Mouse (Mus musculus): ENCODE results near the gene Lpo. TPM values are rescaled to one million over a fixed set of nuclear protein-coding genes. Genes with fewer than 3 reads are reported as not detected.

Lpo gene
- polyA plus RNA-seq, 1 experiment from 2014 or later: 0.18 TPM

DNA sequence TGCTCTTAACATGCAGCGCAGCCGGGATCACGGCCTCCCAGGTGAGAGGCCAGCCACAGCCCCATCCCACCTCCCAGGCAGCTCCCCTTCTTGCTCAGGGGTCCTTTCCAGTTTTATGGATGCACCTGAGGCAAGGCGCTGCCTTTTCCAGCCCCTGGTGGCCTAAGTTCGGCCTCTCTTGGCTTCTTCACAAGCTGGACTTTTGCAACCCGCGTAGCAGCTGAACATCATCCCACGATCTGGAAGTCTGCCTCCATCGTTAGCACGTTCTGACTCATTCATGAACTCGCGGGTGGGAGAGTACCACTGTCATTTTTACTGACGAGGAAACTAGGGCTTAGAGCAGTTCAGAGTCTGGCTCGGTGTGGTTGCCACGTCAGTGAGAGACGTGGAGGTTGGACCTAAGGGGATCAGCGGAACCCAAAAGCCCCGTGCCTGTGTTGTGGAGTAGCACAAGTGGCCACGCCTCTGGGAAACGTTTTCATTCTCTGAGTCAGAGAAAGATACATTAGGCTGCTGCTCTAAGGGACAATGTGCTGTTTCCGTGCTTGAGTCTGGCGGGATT is 26.3 kb downstream of the Lpo start:
- Histone ChIP-seq H3K9ac (no peak overlapping the region), H3K36me3 (no peaks in the 10 kb centered on the region), H3K27ac (replicated peaks) (no peak overlapping the region), H3K4me2 (no peak overlapping the region), H3K9me3 (no peaks in the 10 kb centered on the region), H3K27me3 (no peaks in the 10 kb centered on the region), H3K4me3 (no peak overlapping the region), H3K4me1 (replicated peaks) (no peaks in the 10 kb centered on the region)
- no peak for ATAC-seq (ENCODE audit: low read depth)
- WGBS: 86% methylated on average over 22 of the region's 22 CpGs

DNA sequence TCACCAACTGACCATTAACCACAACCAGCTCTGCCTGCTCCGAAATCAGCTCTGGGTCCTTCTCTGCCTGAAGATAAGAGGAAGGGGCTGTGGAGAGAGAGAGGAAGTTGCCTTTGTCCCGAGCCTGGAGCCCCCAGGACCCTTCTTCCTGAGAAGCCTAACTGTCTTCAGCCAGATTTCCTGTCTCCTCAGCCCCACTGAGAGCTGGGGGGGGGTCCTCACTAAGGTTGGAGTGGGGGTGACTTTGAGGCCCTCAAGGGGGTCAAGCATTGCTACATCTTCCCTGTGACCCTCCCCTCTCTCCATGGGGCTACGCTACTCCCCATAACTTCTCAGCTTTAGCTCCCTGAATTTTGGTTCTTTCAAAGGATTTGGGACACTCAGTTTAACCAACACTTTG is 34.6 kb downstream of the Lpo start, which contains the start of gene Mpo:
Gene Mpo, plus strand, starts transcription at position 122 of the 400 bp plus-strand sequence.
- no peaks in the 10 kb centered on the region; the same call in 1 of the 2 replicates for H3K27me3 ChIP-seq
- no peak within 1 kb of the TSS for H3K27ac ChIP-seq (replicated peaks)
- no peaks in the 10 kb centered on the region for H3K4me1 ChIP-seq (replicated peaks)
- no peak within 1 kb of the TSS for H3K9ac ChIP-seq
- no peak within 1 kb of the TSS for H3K4me3 ChIP-seq
- no peak within 1 kb of the TSS for H3K4me2 ChIP-seq
- H3K36me3 ChIP-seq: no peaks in the 10 kb centered on the region
- H3K9me3 ChIP-seq: no peaks in the 10 kb centered on the region
- ATAC-seq (ENCODE audit: low read depth): no peak
- 77% methylated on average over 3 of the region's 3 CpGs for WGBS

DNA sequence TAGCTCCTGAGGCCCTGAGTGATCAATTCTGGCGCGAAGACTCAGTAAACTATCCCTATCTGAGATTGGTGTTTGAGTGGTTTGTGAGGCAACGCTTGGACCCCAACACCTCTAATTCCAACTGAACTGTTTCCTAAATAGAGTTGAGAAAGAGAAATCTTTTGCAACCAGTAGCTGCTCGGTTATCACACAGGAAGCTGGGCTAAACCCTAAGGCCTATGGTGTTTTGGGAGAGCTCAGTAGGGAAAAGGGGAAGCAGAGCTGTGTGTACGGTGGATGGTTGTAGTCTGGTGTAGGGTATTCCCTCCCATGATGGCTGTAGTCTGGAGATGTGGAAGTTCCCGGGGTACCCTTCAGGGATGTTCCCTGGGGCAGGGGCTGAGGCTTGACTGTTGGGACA is 38.0 kb downstream of the Lpo start:
- no peaks in the 10 kb centered on the region for H3K9me3 ChIP-seq
- H3K27ac ChIP-seq (replicated peaks): no peak overlapping the region
- 89% methylated on average over 6 of the region's 6 CpGs for WGBS
- peaks cover 6% of the 10 kb centered on the region for H3K36me3 ChIP-seq
- no peak overlapping the region for H3K4me2 ChIP-seq
- no peaks in the 10 kb centered on the region; the same call in 1 of the 2 replicates for H3K27me3 ChIP-seq
- H3K9ac ChIP-seq: no peak overlapping the region
- H3K4me1 ChIP-seq (replicated peaks): no peaks in the 10 kb centered on the region
- no peak for ATAC-seq (ENCODE audit: low read depth)
- no peak overlapping the region for H3K4me3 ChIP-seq

DNA sequence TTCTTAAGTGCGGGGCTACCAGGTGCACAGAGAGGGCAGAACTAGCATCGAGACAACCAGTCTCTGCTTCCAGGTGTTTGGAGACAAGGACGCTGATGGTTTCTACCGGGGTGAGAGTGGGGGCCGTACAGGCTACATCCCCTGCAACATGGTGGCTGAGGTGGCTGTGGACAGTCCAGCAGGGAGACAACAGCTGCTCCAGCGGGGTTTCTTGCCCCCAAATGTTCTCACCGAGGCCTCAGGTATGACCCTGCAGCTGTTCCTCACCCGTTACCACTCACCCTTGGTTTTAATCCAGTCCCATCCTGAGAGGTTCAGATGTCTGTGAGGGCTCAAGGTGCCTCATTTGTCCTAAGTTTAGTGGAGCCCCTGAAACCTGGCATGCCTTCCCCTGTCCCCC is 48.0 kb downstream of the Lpo start:
- peaks cover 15% of the 10 kb centered on the region for H3K4me1 ChIP-seq (replicated peaks)
- no peak overlapping the region for H3K9ac ChIP-seq
- 87% methylated on average over 8 of the region's 8 CpGs for WGBS
- peaks cover 64% of the 10 kb centered on the region for H3K36me3 ChIP-seq
- H3K27ac ChIP-seq (replicated peaks): no peak overlapping the region
- no peak overlapping the region for H3K4me2 ChIP-seq
- H3K4me3 ChIP-seq: no peak overlapping the region
- no peaks in the 10 kb centered on the region for H3K9me3 ChIP-seq
- peaks cover 42% of the 10 kb centered on the region for H3K27me3 ChIP-seq
- no peak for ATAC-seq (ENCODE audit: low read depth)

DNA sequence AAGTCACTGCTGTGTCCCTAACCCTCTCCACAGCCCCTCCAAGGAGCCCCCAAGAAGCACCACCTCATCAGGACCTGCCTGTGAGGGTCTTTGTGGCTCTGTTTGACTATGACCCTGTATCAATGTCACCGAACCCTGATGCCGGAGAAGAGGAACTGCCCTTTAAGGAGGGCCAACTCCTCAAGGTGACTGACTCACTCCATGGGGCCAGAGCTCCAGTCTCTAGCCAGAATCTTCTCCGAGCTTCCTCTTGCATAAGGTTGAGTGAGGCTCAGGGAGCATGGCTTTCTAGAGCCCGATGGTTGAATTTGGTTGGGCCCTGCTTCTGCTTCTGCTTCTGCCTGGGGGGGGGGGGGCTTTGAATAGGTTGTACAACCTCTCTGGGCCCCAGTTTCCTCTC is 48.7 kb downstream of the Lpo start:
- Histone ChIP-seq H3K4me1 (replicated peaks) (peaks cover 15% of the 10 kb centered on the region), H3K36me3 (peaks cover 63% of the 10 kb centered on the region), H3K27ac (replicated peaks) (no peak overlapping the region), H3K9me3 (no peaks in the 10 kb centered on the region), H3K4me2 (no peak overlapping the region), H3K4me3 (no peak overlapping the region), H3K27me3 (peaks cover 42% of the 10 kb centered on the region), H3K9ac (no peak overlapping the region)
- ATAC-seq (ENCODE audit: low read depth): no peak
- WGBS: 84% methylated on average over 4 of the region's 4 CpGs

DNA sequence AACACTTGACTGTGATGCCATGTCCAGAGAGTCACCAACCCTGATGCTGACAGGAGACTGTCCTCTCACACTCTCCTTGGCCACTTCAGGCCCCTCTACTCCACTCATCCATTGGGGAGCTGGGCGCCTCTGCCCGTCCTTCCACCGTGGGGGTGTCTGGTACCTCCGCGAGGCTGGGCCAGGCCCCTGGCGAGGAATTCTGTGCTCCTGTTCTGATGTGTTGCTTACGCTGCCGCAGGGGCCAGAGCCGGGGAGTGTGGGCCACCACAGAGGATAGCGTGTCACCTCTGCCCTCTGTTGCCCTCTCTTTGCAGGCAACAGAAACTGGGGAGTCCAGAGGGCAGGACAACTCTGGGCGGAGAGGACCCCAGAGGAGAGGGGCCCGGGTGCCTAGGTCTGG is 49.2 kb downstream of the Lpo start:
- 46% methylated on average over 12 of the region's 12 CpGs for WGBS

DNA sequence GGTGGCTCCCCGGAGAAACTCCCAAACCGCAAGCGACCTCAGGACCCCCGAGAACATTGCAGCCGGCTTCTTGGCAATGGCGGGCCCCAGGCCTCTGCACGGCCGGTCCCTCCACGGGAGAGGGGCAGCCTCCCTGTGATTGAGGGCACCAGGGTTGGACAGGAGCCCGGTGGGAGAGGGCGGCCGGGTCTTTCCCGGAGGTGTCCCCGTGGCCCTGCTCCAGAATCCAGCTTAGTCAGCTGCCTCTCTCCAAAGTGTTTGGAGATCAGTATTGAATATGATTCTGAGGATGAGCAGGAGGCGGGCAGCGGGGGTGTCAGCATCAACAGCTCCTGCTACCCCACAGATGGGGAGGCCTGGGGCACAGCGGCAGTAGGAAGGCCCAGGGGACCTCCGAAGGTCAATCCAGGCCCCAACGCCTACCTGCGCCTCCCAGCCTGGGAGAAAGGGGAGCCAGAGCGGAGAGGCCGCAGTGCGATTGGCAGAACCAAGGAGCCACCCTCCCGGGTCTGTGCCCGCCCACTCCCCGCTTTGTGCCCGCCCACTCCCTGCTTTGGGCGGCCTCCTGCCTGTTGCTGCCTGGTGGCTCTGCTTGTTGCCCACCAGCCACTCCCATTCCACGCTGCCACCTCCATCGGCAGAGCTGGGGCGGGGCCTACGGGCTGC is 49.9 kb downstream of the Lpo start:
- no peak overlapping the region for H3K27ac ChIP-seq (replicated peaks)
- 7% methylated on average over 31 of the region's 32 CpGs for WGBS

More for the DNA sequence above, 49.2 kb downstream of the Lpo start:
- no peak for ATAC-seq (ENCODE audit: low read depth)
- Histone ChIP-seq H3K4me2 (peak overlapping the region; percentile 59), H3K27ac (replicated peaks) (no peak overlapping the region), H3K9me3 (no peaks in the 10 kb centered on the region), H3K9ac (0 out of 2 replicates have a peak overlapping the region, but pooled peaks have one; percentile 64), H3K27me3 (peaks cover 42% of the 10 kb centered on the region), H3K4me3 (peak overlapping the region; percentile 29; the same call in 1 of the 2 replicates), H3K4me1 (replicated peaks) (peaks cover 15% of the 10 kb centered on the region), H3K36me3 (peaks cover 63% of the 10 kb centered on the region)

DNA sequence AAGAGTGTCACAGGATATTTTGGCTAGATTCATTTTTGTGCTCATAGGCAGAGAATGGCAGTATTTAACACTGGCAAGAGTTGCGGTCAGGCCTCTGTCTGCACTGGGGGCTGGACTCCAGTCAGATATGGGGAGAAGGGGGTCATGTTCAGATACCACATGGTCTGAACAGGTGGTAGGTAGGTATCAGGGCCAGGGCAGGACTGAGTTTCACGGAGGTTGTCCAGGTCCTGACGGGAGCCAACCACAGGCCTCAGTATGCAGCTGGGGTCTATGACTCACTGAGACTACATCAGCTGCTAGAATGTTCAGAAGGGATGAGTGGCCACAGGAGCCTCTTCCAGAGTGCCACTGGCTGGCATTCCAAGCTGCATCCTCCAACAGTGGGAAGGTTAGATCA is 55.7 kb downstream of the Lpo start:
- no peak overlapping the region for H3K9ac ChIP-seq
- H3K4me1 ChIP-seq (replicated peaks): no peaks in the 10 kb centered on the region
- no peaks in the 10 kb centered on the region for H3K9me3 ChIP-seq
- H3K27ac ChIP-seq (replicated peaks): no peak overlapping the region
- no peak overlapping the region for H3K4me3 ChIP-seq
- 92% methylated on average over 3 of the region's 3 CpGs for WGBS
- H3K27me3 ChIP-seq: peaks cover 24% of the 10 kb centered on the region
- ATAC-seq (ENCODE audit: low read depth): no peak
- H3K4me2 ChIP-seq: no peak overlapping the region
- H3K36me3 ChIP-seq: peaks cover 80% of the 10 kb centered on the region

More for the DNA sequence above, 49.9 kb downstream of the Lpo start:
- no peaks in the 10 kb centered on the region for H3K9me3 ChIP-seq
- peak overlapping the region; percentile 29 for H3K4me3 ChIP-seq
- peaks cover 65% of the 10 kb centered on the region for H3K36me3 ChIP-seq
- peak overlapping the region; percentile 59 for H3K4me2 ChIP-seq
- peaks cover 15% of the 10 kb centered on the region for H3K4me1 ChIP-seq (replicated peaks)
- peak; percentile 69 for ATAC-seq (ENCODE audit: low read depth)
- H3K9ac ChIP-seq: peak overlapping the region; percentile 64
- peaks cover 42% of the 10 kb centered on the region for H3K27me3 ChIP-seq

DNA sequence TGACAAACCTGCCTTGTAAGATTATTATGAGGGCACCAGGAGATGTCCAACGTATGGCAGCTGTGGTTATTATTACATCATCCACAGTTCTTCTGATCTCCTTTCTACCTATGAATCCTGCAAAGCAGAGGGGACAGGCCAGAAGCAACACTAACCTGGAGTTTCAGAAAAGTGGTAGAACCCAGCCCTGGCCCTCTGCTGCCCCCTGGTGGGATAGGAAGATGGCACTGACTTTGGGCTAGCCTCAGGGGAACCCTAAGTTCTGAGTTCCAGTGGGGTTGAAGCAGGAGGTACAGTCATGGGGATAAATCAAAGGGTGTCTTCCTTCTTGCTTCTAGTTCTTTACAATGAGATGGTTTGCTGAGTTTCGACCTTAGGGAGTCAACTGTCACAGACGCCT is 57.1 kb downstream of the Lpo start:
- Histone ChIP-seq H3K9ac (no peak overlapping the region), H3K4me1 (replicated peaks) (no peaks in the 10 kb centered on the region), H3K36me3 (peaks cover 73% of the 10 kb centered on the region), H3K27ac (replicated peaks) (no peak overlapping the region), H3K27me3 (peaks cover 25% of the 10 kb centered on the region), H3K9me3 (no peaks in the 10 kb centered on the region), H3K4me2 (no peak overlapping the region), H3K4me3 (no peak overlapping the region)
- WGBS: 63% methylated on average over 3 of the region's 3 CpGs
- ATAC-seq (ENCODE audit: low read depth): no peak

DNA sequence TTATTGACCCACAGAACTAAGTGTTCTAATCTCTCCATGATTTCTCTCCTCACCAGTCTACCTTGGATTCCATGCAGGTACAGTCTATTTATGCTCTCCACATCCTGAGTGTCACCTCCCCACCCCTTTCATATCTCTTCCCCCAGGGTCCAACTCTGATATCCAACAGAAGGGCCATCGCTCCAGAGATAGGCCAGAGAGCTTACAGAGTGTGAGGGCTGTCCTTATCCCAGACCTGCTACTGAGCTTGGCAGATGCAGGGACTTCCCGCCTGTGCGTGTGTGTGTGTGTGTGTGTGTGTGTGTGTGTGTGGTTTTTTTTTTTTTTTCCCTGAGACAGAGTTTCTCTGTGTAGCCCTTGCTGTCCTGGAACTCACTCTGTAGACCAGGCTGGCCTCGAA is 59.3 kb downstream of the Lpo start:
- no peak for ATAC-seq (ENCODE audit: low read depth)
- H3K27me3 ChIP-seq: peaks cover 42% of the 10 kb centered on the region
- no peak overlapping the region for H3K4me2 ChIP-seq
- H3K9me3 ChIP-seq: no peaks in the 10 kb centered on the region
- H3K4me1 ChIP-seq (replicated peaks): peaks cover 18% of the 10 kb centered on the region
- 95% methylated on average over 4 of the region's 4 CpGs for WGBS
- H3K36me3 ChIP-seq: peaks cover 59% of the 10 kb centered on the region
- no peak overlapping the region for H3K27ac ChIP-seq (replicated peaks)
- no peak overlapping the region for H3K9ac ChIP-seq
- H3K4me3 ChIP-seq: no peak overlapping the region

DNA sequence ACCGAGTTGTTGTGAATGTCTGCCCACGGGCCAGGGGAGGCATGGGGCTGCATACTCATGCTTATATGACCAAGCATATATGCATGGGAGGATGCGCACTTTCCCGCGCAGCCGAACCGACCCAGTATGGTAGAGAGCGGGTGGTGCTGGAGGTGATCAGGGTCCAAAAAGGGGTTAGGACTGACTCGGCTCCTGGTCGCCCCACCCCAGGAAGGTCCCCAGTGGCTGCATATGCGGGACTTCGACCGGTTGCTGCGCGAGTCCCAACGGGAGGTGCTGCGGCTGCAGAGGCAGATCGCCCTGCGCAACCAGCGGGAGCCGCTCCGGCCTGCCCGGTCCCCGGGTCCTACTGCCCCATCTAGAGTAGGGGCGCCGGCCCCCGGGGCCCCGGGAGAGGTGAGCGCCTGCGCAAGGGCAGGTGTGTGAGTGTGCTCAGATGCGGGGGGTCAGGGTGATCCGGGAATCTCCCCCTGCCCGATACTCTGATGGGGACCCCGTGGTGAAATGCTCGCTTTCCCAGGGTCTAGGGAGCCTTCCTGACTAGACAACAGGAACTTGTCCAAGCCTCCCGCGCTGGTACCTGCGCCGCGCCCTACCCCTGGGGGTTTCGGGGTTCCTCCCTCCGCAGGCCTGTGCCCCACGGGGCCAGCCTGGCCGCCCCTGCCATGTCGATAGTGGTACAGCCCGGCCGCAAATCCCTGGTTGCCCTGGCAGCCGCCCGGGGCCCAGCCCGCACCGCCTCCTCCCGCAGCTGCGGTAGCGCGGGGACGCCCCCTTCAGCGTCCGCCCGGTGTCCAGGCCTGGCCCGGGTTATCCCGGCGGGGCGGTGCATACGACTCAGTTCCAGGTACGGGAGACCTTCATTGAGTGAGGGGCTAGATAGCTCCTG is 63.9 kb downstream of the Lpo start:
- H3K9me3 ChIP-seq: no peaks in the 10 kb centered on the region
- H3K4me3 ChIP-seq: peak overlapping the region; percentile 68
- peak overlapping the region; percentile 96 for H3K4me2 ChIP-seq
- peaks cover 18% of the 10 kb centered on the region for H3K36me3 ChIP-seq
- peak overlapping the region; percentile 84 for H3K27ac ChIP-seq (replicated peaks)
- peaks cover 59% of the 10 kb centered on the region for H3K4me1 ChIP-seq (replicated peaks)
- ATAC-seq (ENCODE audit: low read depth): peak; percentile 48
- peaks cover 61% of the 10 kb centered on the region for H3K27me3 ChIP-seq
- under 1% methylated on average over 65 of the region's 65 CpGs for WGBS
- peak overlapping the region; percentile 85 for H3K9ac ChIP-seq

DNA sequence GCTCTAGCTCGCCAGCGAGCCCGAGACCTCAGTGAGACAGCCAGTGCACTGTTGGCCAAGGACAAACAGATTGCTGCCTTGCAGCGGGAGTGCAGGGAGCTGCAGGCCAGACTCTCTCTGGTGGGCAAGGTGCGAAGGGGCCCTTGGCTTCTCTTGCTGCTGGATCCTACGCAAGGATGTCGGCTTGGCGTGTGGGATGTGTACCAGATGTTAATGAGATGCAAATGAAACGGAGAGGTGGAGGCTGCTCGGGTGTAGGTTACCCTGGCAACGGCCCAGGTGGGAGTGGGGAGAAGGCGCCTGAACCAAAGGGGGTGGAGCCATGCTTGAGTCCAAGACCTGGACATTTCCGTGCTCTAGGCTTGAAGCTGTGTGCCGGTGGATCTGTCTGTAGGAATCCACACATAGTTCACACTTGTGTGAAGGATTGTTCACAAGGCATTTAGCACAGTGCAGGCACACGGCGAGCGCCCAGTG is 64.5 kb downstream of the Lpo start:
- H3K9ac ChIP-seq: peak overlapping the region; percentile 85
- no peaks in the 10 kb centered on the region for H3K9me3 ChIP-seq
- H3K4me2 ChIP-seq: peak overlapping the region; percentile 96
- 1% methylated on average over 17 of the region's 17 CpGs for WGBS
- peaks cover 13% of the 10 kb centered on the region; the same call in 1 of the 2 replicates for H3K36me3 ChIP-seq
- peak; percentile 68 for ATAC-seq (ENCODE audit: low read depth)
- peak overlapping the region; percentile 84 for H3K27ac ChIP-seq (replicated peaks)
- peaks cover 61% of the 10 kb centered on the region for H3K27me3 ChIP-seq
- H3K4me1 ChIP-seq (replicated peaks): peaks cover 59% of the 10 kb centered on the region
- peak overlapping the region; percentile 68 for H3K4me3 ChIP-seq
